Mouse (Mus musculus) olfactory bulb, adult 2 months (tissue): ENCODE results near the gene Ppp3ca.

ENCODE experiments used
- CTCF ChIP-seq: fragments of 200-500 bp; IDR thresholded peaks from 2 replicates; pipeline ENCODE4 v1.5.1; 2012; ENCODE audit warnings: low read depth, mild to moderate bottlenecking, low read length, moderate library complexity; ENCODE audit not compliant: insufficient read depth
- POLR2A ChIP-seq: fragments of 200-500 bp; IDR thresholded peaks from 2 replicates; pipeline ENCODE4 v1.6.1; 2012; ENCODE audit warnings: mild to moderate bottlenecking, low read depth, low read length, moderate library complexity; ENCODE audit not compliant: insufficient read depth

GRCm38 (mm10) chr3:136822431-136822830, 152.5 kb downstream of the Ppp3ca start:
- TF ChIP-seq CTCF, result no peak
- no peak for TF ChIP-seq POLR2A
